Mouse (Mus musculus) liver, embryonic 14.5 days (tissue): ENCODE data around the gene Olfr1095.

ENCODE experiments used
- CTCF ChIP-seq: IDR thresholded peaks from 2 replicates; pipeline ENCODE4 v1.5.1; 2016; ENCODE audit warnings: antibody characterized with exemption, low read depth, control low read depth
- EP300 ChIP-seq: IDR thresholded peaks from 2 replicates; pipeline ENCODE4 v1.6.1; 2016; ENCODE audit warnings: antibody characterized with exemption, low read depth

DNA sequence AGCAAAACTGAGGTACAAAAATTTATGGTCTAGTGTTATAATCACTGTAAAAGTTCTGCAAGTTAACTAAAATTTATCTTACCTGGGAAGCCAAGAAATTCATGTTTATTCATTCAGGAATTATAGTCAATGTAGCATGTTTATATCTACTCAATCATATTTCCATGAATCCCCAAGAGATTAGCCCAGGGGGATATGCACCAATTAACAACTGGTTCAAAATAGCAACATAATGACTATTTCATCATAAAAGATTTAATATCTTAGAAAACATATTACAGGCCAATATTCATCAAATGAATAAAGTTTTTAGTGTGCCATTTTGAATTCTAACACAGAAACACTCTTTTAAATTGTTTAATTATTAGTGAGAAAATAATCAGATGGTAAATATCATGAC is 41.6 kb downstream of the Olfr1095 start, which contains the start of gene Olfr141:
- no peak for TF ChIP-seq CTCF
- no peak for TF ChIP-seq EP300
